Comparison of ENCODE assay signal across 8 mouse cellular contexts in genomic region chr13:94788771-94789649, GRCm38 (mm10). TPM values are rescaled to one million over a fixed set of nuclear protein-coding genes. Genes with fewer than 3 reads are reported as not detected.
DNase-seq lines count a peak whose midpoint lies in the region; ATAC-seq lines count a peak whose summit lies in the region.

Gene Tbca (plus strand): TSS chr13:94788910.

- under 1% methylated on average over 69 of the region's 81 CpGs for WGBS in heart, embryonic 13.5 days
- WGBS in liver, embryonic 12.5 days (ENCODE audit: insufficient replicate concordance): under 1% methylated on average over 78 of the region's 81 CpGs
- WGBS in stomach, embryonic 15.5 days: under 1% methylated on average over 66 of the region's 81 CpGs

- peak; percentile 93 for DNase-seq in CD4-positive helper T cell, adult 2 months (ENCODE audit: low read depth, low spot score)
- peak; percentile 63 for DNase-seq in brain, embryonic 18.5 days (ENCODE audit: low read depth, low spot score)
- peak; percentile 94 for DNase-seq in kidney, postnatal 10 days
- DNase-seq in natural killer cell, adult 2 months (ENCODE audit: low spot score in 2 of 2): peak; percentile 75 to 83

- peak within 1 kb of the TSS; percentile 92 for H3K27ac ChIP-seq in heart, embryonic 13.5 days (replicated peaks)
- peak within 1 kb of the TSS; percentile 88 for H3K27ac ChIP-seq in liver, embryonic 12.5 days
- H3K27ac ChIP-seq in stomach, embryonic 15.5 days: peak within 1 kb of the TSS; percentile 92

- H3K9me3 ChIP-seq in heart, embryonic 13.5 days: no peaks in the 10 kb centered on the region
- no peaks in the 10 kb centered on the region for H3K9me3 ChIP-seq in liver, embryonic 12.5 days (replicated peaks)
- H3K9me3 ChIP-seq in stomach, embryonic 15.5 days: no peaks in the 10 kb centered on the region

- peak within 1 kb of the TSS; percentile 98 for H3K4me3 ChIP-seq in heart, embryonic 13.5 days
- H3K4me3 ChIP-seq in liver, embryonic 12.5 days: peak within 1 kb of the TSS; percentile 87
- peak within 1 kb of the TSS; percentile 98 for H3K4me3 ChIP-seq in stomach, embryonic 15.5 days (replicated peaks)

- peaks cover 31% of the 10 kb centered on the region for H3K4me1 ChIP-seq in heart, embryonic 13.5 days
- H3K4me1 ChIP-seq in liver, embryonic 12.5 days: peaks cover 33% of the 10 kb centered on the region
- H3K4me1 ChIP-seq in stomach, embryonic 15.5 days: peaks cover 8% of the 10 kb centered on the region; the same call in 1 of the 2 replicates

- H3K4me2 ChIP-seq in heart, embryonic 13.5 days: peak within 1 kb of the TSS; percentile 75
- H3K4me2 ChIP-seq in liver, embryonic 12.5 days: peak within 1 kb of the TSS; percentile 88
- H3K4me2 ChIP-seq in stomach, embryonic 15.5 days: peak within 1 kb of the TSS; percentile 78

- peak within 1 kb of the TSS; percentile 98 for H3K9ac ChIP-seq in heart, embryonic 13.5 days
- H3K9ac ChIP-seq in liver, embryonic 12.5 days: peak within 1 kb of the TSS; percentile 89
- H3K9ac ChIP-seq in stomach, embryonic 15.5 days: peak within 1 kb of the TSS; percentile 93

- peaks cover 18% of the 10 kb centered on the region for H3K27me3 ChIP-seq in heart, embryonic 13.5 days (replicated peaks)
- peaks cover 20% of the 10 kb centered on the region for H3K27me3 ChIP-seq in liver, embryonic 12.5 days (replicated peaks)
- H3K27me3 ChIP-seq in stomach, embryonic 15.5 days (replicated peaks): 0 out of 2 replicates have a peak, but pooled peaks cover 3% of the 10 kb centered on the region

- H3K36me3 ChIP-seq in heart, embryonic 13.5 days: no peaks in the 10 kb centered on the region
- no peaks in the 10 kb centered on the region for H3K36me3 ChIP-seq in liver, embryonic 12.5 days
- no peaks in the 10 kb centered on the region for H3K36me3 ChIP-seq in stomach, embryonic 15.5 days

- ATAC-seq in erythroid progenitor cell, adult 5-6 weeks (replicated peaks; ENCODE audit: low FRiP score, poor library complexity, severe bottlenecking): peak; percentile 91
- peak; percentile 88 for ATAC-seq in heart, embryonic 13.5 days (ENCODE audit: extremely low read depth, insufficient number of reproducible peaks, low FRiP score, low TSS enrichment)
- peak; percentile 97 for ATAC-seq in liver, embryonic 12.5 days
- ATAC-seq in stomach, embryonic 15.5 days (ENCODE audit: insufficient read depth, low FRiP score, low read depth): peak; percentile 96

RNA-seq across cellular contexts. Expression of gene Tbca, which starts in this region (rescaled TPM):
- total RNA-seq in erythroid progenitor cell, adult 5-6 weeks (2015; ENCODE audit: low replicate concordance): 106 and 107 TPM in 2 replicates
- 14.4 and 57.8 TPM in 2 replicates for total RNA-seq in erythroid progenitor cell, adult 5-6 weeks (2017; ENCODE audit: low replicate concordance)
- 224 and 267 TPM in 2 replicates for polyA plus RNA-seq in heart, embryonic 13.5 days (2015; fragmentation: Nextera tagmentation; extraction: Ambion mirVana)
- polyA plus RNA-seq in liver, embryonic 12.5 days (2016; fragmentation: Nextera tagmentation; extraction: Ambion mirVana): 127 and 129 TPM in 2 replicates
- polyA plus RNA-seq in stomach, embryonic 15.5 days (2015; fragmentation: Nextera tagmentation; extraction: Ambion mirVana): 242 and 245 TPM in 2 replicates

Comparison
In these comparisons a context has a peak if more than half of its experiments do, and no peak if none do; other contexts are left out.
1. Peak in every context shown above with its lines: DNase-seq, ATAC-seq, H3K4me3 ChIP-seq and H3K27ac ChIP-seq.